Mouse (Mus musculus): ENCODE results near the gene Dnajb4.
"Not testable (repeated sequence)": the region's sequence is repeated elsewhere in the genome, so short reads cannot be mapped to it uniquely, and the experiment has no call there.

Gene Dnajb4

GRCm38 (mm10) chr3:152142989-152143695 lies 67.0 kb downstream of the Dnajb4 start:
- peak in 1 of 2 experiments; percentile 28 for DNase-seq

- no peak for DNase-seq
These were observed 68.0 kb downstream of the Dnajb4 start for GRCm38 (mm10) chr3:152142146-152142545.

- DNase-seq = not testable (repeated sequence)
These were observed 70.8 kb downstream of the Dnajb4 start for GRCm38 (mm10) chr3:152139308-152139707.

GRCm38 (mm10) chr3:152136106-152136505 lies 74.0 kb downstream of the Dnajb4 start:
- not testable (repeated sequence) for DNase-seq

GRCm38 (mm10) chr3:152133621-152134020 lies 76.5 kb downstream of the Dnajb4 start:
- peak in 1 of 2 experiments; percentile 75 for DNase-seq

- DNase-seq = no peak
These were observed 79.1 kb downstream of the Dnajb4 start for GRCm38 (mm10) chr3:152130963-152131362.

GRCm38 (mm10) chr3:152129426-152129825 lies 80.7 kb downstream of the Dnajb4 start:
- not testable (repeated sequence) for DNase-seq

GRCm38 (mm10) chr3:152128631-152129030 lies 81.5 kb downstream of the Dnajb4 start:
- DNase-seq = no peak

Measured in kidney, postnatal 25 days (tissue).